Mouse (Mus musculus) ES-Bruce4 (cell line): Measurements from ENCODE around the gene BC049715.

ENCODE experiments used
- CTCF ChIP-seq: IDR thresholded peaks from one replicate; pipeline ENCODE4 v1.8.1; 2011; ENCODE audit warnings: low read depth, low read length
- POLR2A ChIP-seq: IDR thresholded peaks from one replicate; pipeline ENCODE4 v1.8.1; 2011; ENCODE audit warnings: low read length; ENCODE audit not compliant: insufficient read depth

DNA sequence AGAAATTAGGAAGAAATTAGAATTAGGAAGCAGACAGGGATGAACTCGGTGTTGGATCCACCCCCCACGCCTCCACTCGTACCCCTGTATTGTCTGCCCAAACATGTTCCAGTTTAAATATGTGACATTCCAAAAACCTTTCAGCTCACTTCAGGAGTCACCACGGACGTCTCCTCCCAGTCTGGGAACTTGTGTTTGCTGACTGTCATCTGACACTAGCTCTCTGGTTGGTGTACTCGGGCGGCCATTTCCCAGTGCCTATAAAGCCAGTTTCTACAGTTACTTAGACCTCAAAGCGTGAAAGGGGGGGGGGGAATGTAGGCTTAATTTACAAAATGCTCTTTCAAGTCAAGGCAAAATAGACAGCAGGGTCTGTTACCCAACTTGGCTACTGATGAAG is 54.3 kb downstream of the BC049715 start:
- TF ChIP-seq CTCF (no peak), POLR2A (no peak)
